Comparison of ENCODE assay signal across 13 mouse cellular contexts in genomic region chr19:60955131-60955530, GRCm38 (mm10).
"Had no signal": no experiment of that assay in that cellular context is flagged by ENCODE, and none has a peak within 500 bp of the region (broad histone marks: within the 10 kb centered on the region; RNA-seq: fewer than 3 reads in every experiment).

No protein-coding gene starts in this region.

- H3K4me1 ChIP-seq: kidney, embryonic 15.5 days; limb, embryonic 10.5 days; liver, embryonic 15.5 days had no signal

- H3K9ac ChIP-seq: kidney, embryonic 15.5 days; liver, embryonic 15.5 days had no signal

- H3K4me2 ChIP-seq: kidney, embryonic 15.5 days; liver, embryonic 11.5 days; liver, embryonic 15.5 days had no signal

- ATAC-seq: lung, postnatal 0 days had no signal

- DNase-seq: kidney, postnatal 25 days; lung, adult 2 months; lung, postnatal 36 days; midbrain, embryonic 14.5 days; right cerebral cortex, adult 18-20 months; right cerebral cortex, postnatal 25 days; thymus, postnatal 4 days had no signal

- H3K27ac ChIP-seq: kidney, embryonic 15.5 days; left cerebral cortex, adult 2 months; limb, embryonic 10.5 days; liver, embryonic 15.5 days had no signal

- H3K27me3 ChIP-seq: kidney, embryonic 15.5 days; liver, embryonic 15.5 days had no signal

- H3K4me3 ChIP-seq: kidney, embryonic 15.5 days; left cerebral cortex, adult 2 months; limb, embryonic 10.5 days; liver, embryonic 15.5 days had no signal

- H3K9me3 ChIP-seq: kidney, embryonic 15.5 days; limb, embryonic 10.5 days; liver, embryonic 15.5 days had no signal

- H3K36me3 ChIP-seq: kidney, embryonic 15.5 days; limb, embryonic 10.5 days; liver, embryonic 15.5 days had no signal
